Mouse (Mus musculus): ENCODE results near the gene Gm17334. TPM values are rescaled to one million over a fixed set of nuclear protein-coding genes. Genes with fewer than 3 reads are reported as not detected.

The Gm17334 gene
- polyA plus RNA-seq, 3 experiments from 2014 or later, result 5.6 to 9.0 (median 6.7) TPM

- ATAC-seq, result no peak
These were observed 23.6 kb upstream of the Gm17334 start for GRCm38 (mm10) chr11:53796409-53797151.

- ATAC-seq, result no peak
These were observed 22.8 kb upstream of the Gm17334 start for GRCm38 (mm10) chr11:53795813-53796212.

- ATAC-seq, result peak; percentile 95
These were observed 21.9 kb upstream of the Gm17334 start for GRCm38 (mm10) chr11:53794671-53795557.

GRCm38 (mm10) chr11:53794015-53794414 is 21.0 kb upstream of the Gm17334 start:
- ATAC-seq, result no peak

- ATAC-seq, result no peak
These were observed 20.0 kb upstream of the Gm17334 start for GRCm38 (mm10) chr11:53792986-53793385.

- ATAC-seq, result no peak
These were observed 16.3 kb upstream of the Gm17334 start for GRCm38 (mm10) chr11:53789277-53789676.

GRCm38 (mm10) chr11:53788196-53788595 is 15.2 kb upstream of the Gm17334 start:
- no peak for ATAC-seq

GRCm38 (mm10) chr11:53786058-53787031 is 13.4 kb upstream of the Gm17334 start:
- peak; percentile 54 for ATAC-seq

GRCm38 (mm10) chr11:53785311-53785936 is 12.4 kb upstream of the Gm17334 start:
- ATAC-seq, result peak; percentile 66

- no peak for ATAC-seq
These were observed 10.3 kb upstream of the Gm17334 start for GRCm38 (mm10) chr11:53783288-53783687.

- ATAC-seq, result no peak
These were observed 9.0 kb upstream of the Gm17334 start for GRCm38 (mm10) chr11:53781964-53782363.

- ATAC-seq, result no peak
These were observed 8.3 kb upstream of the Gm17334 start for GRCm38 (mm10) chr11:53781201-53781775.

GRCm38 (mm10) chr11:53780262-53780661 is 7.3 kb upstream of the Gm17334 start:
- no peak for ATAC-seq

GRCm38 (mm10) chr11:53779808-53780207 is 6.8 kb upstream of the Gm17334 start:
- no peak for ATAC-seq

- ATAC-seq, result no peak
These were observed 5.5 kb upstream of the Gm17334 start for GRCm38 (mm10) chr11:53778455-53778854.

GRCm38 (mm10) chr11:53777736-53778135 is 4.7 kb upstream of the Gm17334 start:
- ATAC-seq, result no peak

GRCm38 (mm10) chr11:53774659-53775255 is 1.8 kb upstream of the Gm17334 start:
- peak; percentile 5 for ATAC-seq

- ATAC-seq, result no peak
These were observed 814 bp upstream of the Gm17334 start for GRCm38 (mm10) chr11:53773641-53774360.

- no peak for ATAC-seq
These were observed 451 bp downstream of the Gm17334 start for GRCm38 (mm10) chr11:53772536-53772935.

- ATAC-seq, result no peak
These were observed 1.8 kb downstream of the Gm17334 start for GRCm38 (mm10) chr11:53771001-53771744.

All from inflammation-experienced regulatory T-cells, adult 6 months (primary cell).